Mouse (Mus musculus) forebrain, postnatal 0 days (tissue): ENCODE results near the gene Gja4. TPM values are rescaled to one million over a fixed set of nuclear protein-coding genes. Genes with fewer than 3 reads are reported as not detected.

Source experiments
- ATAC-seq: fragments of 200-750 bp; cut with Nextera tagmentation; 2 replicates; pipeline ENCODE4 v1.8.0; 2017; ENCODE audit warnings: mild to moderate bottlenecking, moderate library complexity
- DNase-seq: peaks from one replicate; pipeline ENCODE4 v3.0.0-alpha.2; 2015
- H3K27ac ChIP-seq: fragments of 300-500 bp; sonication (generic); 2 replicates; pipeline ENCODE4 v1.5.1; 2014; ENCODE audit warnings: low read depth, mild to moderate bottlenecking, antibody characterized with exemption, low read length, moderate library complexity, mixed read lengths
- H3K27me3 ChIP-seq: fragments of 300-500 bp; sonication (generic); 2 replicates; pipeline ENCODE4 v1.6.1; 2014; ENCODE audit warnings: mild to moderate bottlenecking, low read length, mixed read lengths; ENCODE audit not compliant: insufficient read depth
- H3K36me3 ChIP-seq: fragments of 300-500 bp; sonication (generic); 2 replicates; pipeline ENCODE4 v1.6.1; 2014; ENCODE audit warnings: mild to moderate bottlenecking, moderate library complexity; ENCODE audit not compliant: insufficient read depth
- H3K4me1 ChIP-seq: fragments of 300-500 bp; sonication (generic); 2 replicates; pipeline ENCODE4 v1.6.1; 2014; ENCODE audit warnings: antibody characterized with exemption; ENCODE audit not compliant: insufficient read depth
- H3K4me2 ChIP-seq: fragments of 300-500 bp; sonication (generic); 2 replicates; pipeline ENCODE4 v1.6.1; 2014; ENCODE audit warnings: low read depth, mild to moderate bottlenecking, moderate library complexity
- H3K4me3 ChIP-seq: fragments of 300-500 bp; sonication (generic); 2 replicates; pipeline ENCODE4 v1.5.1; 2014; ENCODE audit warnings: low read depth, low read length, mixed read lengths
- H3K9ac ChIP-seq: fragments of 300-500 bp; sonication (generic); 2 replicates; pipeline ENCODE4 v1.6.1; 2014; ENCODE audit warnings: mild to moderate bottlenecking
- H3K9me3 ChIP-seq: fragments of 300-500 bp; sonication (generic); 2 replicates; pipeline ENCODE4 v1.6.1; 2016; ENCODE audit warnings: low read length
- CTCF ChIP-seq: sonication (generic); IDR thresholded peaks from 2 replicates; pipeline ENCODE4 v1.5.1; 2016; ENCODE audit warnings: antibody characterized with exemption, control low read depth, low read depth
- WGBS: fragments of 180-500 bp; shearing (Covaris S2); extraction: QIAGEN DNeasy Blood & Tissue Kit; methylation state at CpG from one replicate; pipeline ENCODE4 v1.1.7; 2014; 5-methylcytosine and 5-hydroxymethylcytosine counted together
- polyA plus RNA-seq: library from polyadenylated mRNA; unstranded; fragments of >200 nt; fragmentation: Nextera tagmentation; extraction: Ambion mirVana; gene quantifications from 2 replicates; pipeline ENCODE4 v1.2.1, GENCODE M21; 2015
- total RNA-seq: library from RNA; depleted of rRNA; stranded (reverse); fragments of >200 nt; gene quantifications from 2 replicates; pipeline ENCODE4 v1.2.3, GENCODE M21; 2014; rRNA removed

Gja4 gene
- 13.3 and 20.5 TPM in 2 replicates for total RNA-seq
- polyA plus RNA-seq, result 15.3 and 15.7 TPM in 2 replicates

DNA sequence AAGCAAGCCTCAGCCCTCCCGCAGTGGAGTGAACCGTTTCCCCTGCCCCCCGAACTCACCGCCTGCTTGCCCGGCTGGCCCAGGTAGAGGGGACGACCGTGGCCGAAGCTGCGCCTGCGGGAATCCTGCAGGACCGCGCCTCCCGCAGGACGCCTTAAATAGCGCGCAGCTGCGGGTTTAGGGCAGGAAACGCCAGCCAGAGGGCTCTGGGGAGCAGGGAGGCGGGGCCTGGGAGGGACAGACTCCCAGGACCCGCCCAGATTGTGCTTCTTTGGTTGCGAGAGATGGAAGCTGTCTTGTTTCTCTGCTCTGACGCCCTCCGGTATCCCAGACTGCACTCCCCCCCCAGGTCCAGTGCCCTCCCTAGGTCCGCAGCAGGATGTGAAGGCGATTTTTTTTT is at the start of gene Gja4:
Gene Gja4, minus strand, starts transcription at position 179 of the 400 bp plus-strand sequence.
- peak; percentile 67 for TF ChIP-seq CTCF
- H3K4me2 ChIP-seq, result peak within 1 kb of the TSS; percentile 93
- ATAC-seq, result peak; percentile 92
- H3K4me3 ChIP-seq, result peak within 1 kb of the TSS; percentile 57
- H3K9ac ChIP-seq, result peak within 1 kb of the TSS; percentile 70
- DNase-seq, result peak; percentile 81
- H3K27ac ChIP-seq, result no peak within 1 kb of the TSS
- WGBS, result under 1% methylated on average over 24 of the region's 25 CpGs
- H3K4me1 ChIP-seq, result no peaks in the 10 kb centered on the region
- H3K9me3 ChIP-seq, result no peaks in the 10 kb centered on the region
- H3K27me3 ChIP-seq, result no peaks in the 10 kb centered on the region
- no peaks in the 10 kb centered on the region for H3K36me3 ChIP-seq

DNA sequence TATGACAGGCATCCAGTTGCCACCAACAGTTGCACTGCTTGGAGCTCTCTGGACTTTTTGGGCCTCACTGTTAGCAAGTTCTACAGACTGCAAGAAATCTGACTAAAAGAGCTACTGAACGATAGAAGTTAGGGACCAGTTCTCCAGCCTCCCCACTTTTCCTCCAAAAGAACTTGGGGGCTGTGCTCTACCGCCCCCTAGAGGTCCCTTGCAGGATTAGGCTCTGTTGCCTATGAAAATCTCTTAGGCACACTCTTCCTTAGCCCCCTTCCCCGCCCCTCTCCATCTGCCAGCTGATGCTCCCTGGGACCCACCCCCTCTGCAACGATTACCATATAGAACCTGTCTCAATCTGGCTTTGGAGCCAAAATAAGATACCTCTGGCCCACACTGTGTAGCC is 49.5 kb upstream of the Gja4 start:
- Histone ChIP-seq H3K4me1 (no peaks in the 10 kb centered on the region), H3K9me3 (no peaks in the 10 kb centered on the region), H3K4me2 (no peak overlapping the region), H3K27ac (no peak overlapping the region), H3K4me3 (no peak overlapping the region), H3K27me3 (no peaks in the 10 kb centered on the region), H3K9ac (no peak overlapping the region), H3K36me3 (no peaks in the 10 kb centered on the region)
- ATAC-seq (no peak), DNase-seq (no peak)
- 73% methylated on average over 4 of the region's 4 CpGs for WGBS
- peak; percentile 28; the same call in 1 of the 2 replicates for TF ChIP-seq CTCF

DNA sequence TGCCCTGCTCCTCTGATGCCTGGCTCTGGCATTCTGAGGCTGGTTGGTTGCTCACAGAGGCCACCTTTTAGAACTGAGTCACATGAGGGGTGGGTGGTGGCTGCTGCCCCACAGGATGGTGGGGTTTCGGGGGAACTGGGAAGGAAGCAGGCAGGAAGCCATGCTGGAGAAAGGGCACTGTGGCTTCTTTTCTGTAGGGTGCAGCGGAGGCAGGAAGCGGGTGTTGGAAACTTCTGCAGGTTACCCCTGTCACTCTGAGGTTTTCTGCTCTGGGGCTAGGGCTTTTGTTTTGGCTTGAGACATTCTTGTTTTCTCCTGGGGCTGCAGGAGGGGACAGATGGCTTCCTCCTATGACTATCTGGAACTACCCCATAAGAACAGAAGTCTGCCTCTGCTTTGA is 48.7 kb upstream of the Gja4 start:
- Histone ChIP-seq H3K36me3 (no peaks in the 10 kb centered on the region), H3K27ac (no peak overlapping the region), H3K4me2 (no peak overlapping the region), H3K27me3 (no peaks in the 10 kb centered on the region), H3K4me1 (no peaks in the 10 kb centered on the region), H3K4me3 (no peak overlapping the region), H3K9me3 (no peaks in the 10 kb centered on the region), H3K9ac (no peak overlapping the region)
- TF ChIP-seq CTCF, result no peak
- ATAC-seq, result no peak
- 86% methylated on average over 3 of the region's 3 CpGs for WGBS
- DNase-seq, result no peak

DNA sequence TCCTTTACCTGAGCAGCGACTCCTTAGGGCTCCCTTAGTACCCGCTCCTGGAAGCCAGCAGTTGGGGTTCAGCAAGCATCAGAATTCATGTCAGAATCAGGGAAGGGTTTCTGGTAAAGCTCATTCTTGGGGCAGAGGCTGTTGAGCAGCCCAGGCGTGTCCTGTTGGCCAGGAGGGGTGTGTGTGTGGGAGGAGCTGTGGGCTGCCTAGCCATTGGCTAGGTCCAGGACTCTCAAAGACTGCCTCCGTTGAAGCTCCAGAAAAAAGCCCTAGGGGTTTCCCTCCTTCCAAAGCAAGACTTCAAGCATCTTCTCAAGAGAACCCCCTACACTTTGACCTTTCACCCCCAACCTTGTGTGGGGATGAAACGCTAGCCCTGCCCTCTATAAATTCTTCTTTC is 44.2 kb upstream of the Gja4 start, which contains the start of gene Gjb5:
Gene Gjb5, minus strand, starts transcription at position 164 of the 400 bp plus-strand sequence.
- H3K27me3 ChIP-seq, result no peaks in the 10 kb centered on the region
- no peaks in the 10 kb centered on the region for H3K36me3 ChIP-seq
- 43% methylated on average over 5 of the region's 5 CpGs for WGBS
- H3K4me1 ChIP-seq, result no peaks in the 10 kb centered on the region
- H3K4me3 ChIP-seq, result no peak within 1 kb of the TSS
- H3K9me3 ChIP-seq, result no peaks in the 10 kb centered on the region
- no peak for TF ChIP-seq CTCF
- ATAC-seq (no peak), DNase-seq (no peak)
- no peak within 1 kb of the TSS for H3K27ac ChIP-seq
- no peak within 1 kb of the TSS for H3K9ac ChIP-seq
- H3K4me2 ChIP-seq, result no peak within 1 kb of the TSS

DNA sequence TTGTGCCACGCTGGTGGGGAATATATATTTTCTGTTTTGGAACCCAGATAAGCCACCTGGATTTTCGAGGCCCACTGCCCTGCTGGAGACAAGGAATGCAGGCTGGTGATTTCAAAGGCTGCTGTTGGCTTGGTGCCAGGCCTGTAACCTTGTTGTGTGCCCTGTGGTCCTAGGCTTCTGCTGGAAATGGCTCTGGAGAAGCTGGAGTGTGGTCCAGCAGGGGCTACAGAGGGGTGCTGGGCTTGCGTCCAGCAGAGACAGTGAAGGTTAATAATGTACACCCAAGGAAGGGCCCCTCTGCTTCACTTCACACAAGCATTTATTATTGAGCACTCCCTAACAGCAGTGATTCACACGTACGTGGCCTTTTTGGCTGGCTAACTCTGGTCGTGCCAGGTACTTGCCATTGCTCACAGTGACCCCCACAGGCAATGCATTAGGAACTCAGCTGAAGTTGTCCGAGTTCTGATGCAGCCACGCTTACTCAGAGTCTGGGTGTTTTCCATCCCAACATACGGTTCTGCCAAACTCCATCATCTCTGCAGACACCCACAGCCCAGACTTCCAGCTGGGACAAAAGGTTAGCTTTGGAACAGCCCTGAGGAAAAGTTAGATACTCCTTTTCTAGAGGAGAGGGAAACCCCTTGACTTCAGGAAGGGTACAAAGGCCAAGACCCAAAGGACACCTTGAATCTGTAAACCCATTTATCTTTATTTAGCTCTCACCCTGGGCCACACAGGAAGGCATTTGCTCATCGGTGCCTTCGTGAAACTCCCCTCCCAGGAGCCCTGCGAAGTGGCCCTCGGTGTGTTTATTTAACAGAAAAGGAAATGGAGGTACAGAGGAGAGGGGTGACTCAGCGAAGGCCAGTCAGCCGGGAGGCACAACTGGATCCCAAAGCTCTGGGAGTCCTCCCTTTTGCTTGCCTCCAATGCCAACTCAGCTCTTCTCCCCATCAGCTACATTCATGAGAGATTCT is 41.0 kb upstream of the Gja4 start:
- Histone ChIP-seq H3K27ac (no peak overlapping the region), H3K36me3 (no peaks in the 10 kb centered on the region), H3K27me3 (no peaks in the 10 kb centered on the region), H3K4me3 (no peak overlapping the region), H3K4me2 (no peak overlapping the region), H3K4me1 (no peaks in the 10 kb centered on the region), H3K9ac (no peak overlapping the region), H3K9me3 (no peaks in the 10 kb centered on the region)
- ATAC-seq, result no peak
- TF ChIP-seq CTCF, result no peak
- 67% methylated on average over 15 of the region's 15 CpGs for WGBS
- DNase-seq, result no peak

DNA sequence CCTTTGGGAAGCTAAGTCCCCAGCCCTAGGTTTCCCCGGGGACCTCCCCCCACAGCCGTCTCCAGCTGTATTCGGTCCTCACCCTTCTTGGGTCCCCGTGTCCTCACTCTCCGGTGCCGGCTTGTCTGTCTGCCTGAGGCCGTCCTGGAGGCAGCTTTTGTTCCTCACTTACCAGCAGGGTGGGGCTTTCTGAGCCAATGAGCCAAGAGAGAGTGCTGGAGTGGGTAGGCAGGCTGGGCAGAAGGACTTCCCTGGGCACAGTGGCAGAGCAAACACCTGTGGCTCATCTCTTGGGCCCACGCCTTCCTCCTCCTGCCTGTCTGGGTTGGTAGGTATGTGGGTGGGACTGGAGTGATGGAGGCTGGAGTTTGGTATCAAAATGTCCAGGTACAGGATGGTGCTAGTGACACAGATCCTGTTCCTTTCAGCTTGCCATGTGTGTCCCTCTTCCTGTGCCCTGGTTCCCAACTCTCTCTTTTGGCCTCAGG is 40.2 kb upstream of the Gja4 start, which contains the start of gene Gjb4:
Gene Gjb4, minus strand, starts transcription at position 131 of the 488 bp plus-strand sequence.
- H3K36me3 ChIP-seq, result no peaks in the 10 kb centered on the region
- no peak within 1 kb of the TSS for H3K4me3 ChIP-seq
- no peak within 1 kb of the TSS for H3K9ac ChIP-seq
- WGBS, result 32% methylated on average over 8 of the region's 8 CpGs
- no peaks in the 10 kb centered on the region for H3K4me1 ChIP-seq
- ATAC-seq, result no peak
- no peak for TF ChIP-seq CTCF
- H3K4me2 ChIP-seq, result no peak within 1 kb of the TSS
- no peaks in the 10 kb centered on the region for H3K27me3 ChIP-seq
- no peaks in the 10 kb centered on the region for H3K9me3 ChIP-seq
- no peak for DNase-seq
- no peak within 1 kb of the TSS for H3K27ac ChIP-seq

DNA sequence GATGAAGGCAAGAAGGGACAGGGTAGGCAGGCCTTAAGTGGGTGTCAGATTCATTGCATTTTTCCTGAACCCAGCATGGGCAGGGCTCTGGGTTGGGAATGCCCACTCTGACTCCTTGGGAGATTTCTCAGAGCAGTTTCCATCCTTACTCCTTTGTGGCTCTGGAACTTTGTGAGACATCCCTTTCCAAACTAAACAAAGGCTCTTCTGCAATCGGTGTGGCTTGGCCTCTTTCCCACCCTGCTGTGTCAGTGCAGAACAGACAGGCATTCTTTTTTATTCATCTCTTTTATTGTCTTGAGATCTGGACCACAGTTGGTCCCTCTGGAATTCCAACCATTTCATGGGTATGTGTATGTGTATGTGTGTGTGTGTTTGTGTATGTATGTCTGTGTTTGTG is 38.8 kb upstream of the Gja4 start:
- TF ChIP-seq CTCF, result no peak
- Histone ChIP-seq H3K36me3 (no peaks in the 10 kb centered on the region), H3K4me3 (no peak overlapping the region), H3K4me2 (no peak overlapping the region), H3K9ac (no peak overlapping the region), H3K9me3 (no peaks in the 10 kb centered on the region), H3K27ac (no peak overlapping the region), H3K27me3 (no peaks in the 10 kb centered on the region), H3K4me1 (no peaks in the 10 kb centered on the region)
- no peak for DNase-seq
- WGBS, result 14% methylated on average over 1 of the region's 1 CpGs
- no peak for ATAC-seq
